Mouse (Mus musculus) Patski (cell line): ENCODE data around the gene Tbc1d25. TPM values are rescaled to one million over a fixed set of nuclear protein-coding genes. Genes with fewer than 3 reads are reported as not detected.
A peak's percentile ranks its signal among the peaks of the same experiment; 100 is the strongest.

Experiments
- ATAC-seq: fragments of 100-300 bp; one replicate; pipeline ENCODE4 v1.8.0; 2021
- CTCF ChIA-PET: fragments of 350-600 bp; sonication (Branson Sonifier 250); formaldehyde crosslinking; loops from one replicate; lab custom pipeline; 2022; ENCODE audit warnings: inconsistent platforms; lab: Charles Lee
- POLR2A ChIA-PET: fragments of 350-600 bp; sonication (Branson Sonifier 250); formaldehyde crosslinking; loops from one replicate; lab custom pipeline; 2022; ENCODE audit warnings: antibody characterized with exemption, inconsistent platforms; lab: Charles Lee
- DNase-seq: peaks from one replicate; pipeline ENCODE4 v3.0.0-alpha.2; 2011; ENCODE audit warnings: low read depth, low spot score
- H3K27me3 ChIP-seq: fragments of 371-371 bp; one replicate; pipeline ENCODE4 v1.5.1; 2021
- CTCF ChIP-seq: fragments of 100-300 bp; IDR thresholded peaks from one replicate; pipeline ENCODE4 v1.5.1; 2021
- in situ Hi-C: fragments of 300-500 bp; cut with MboI; formaldehyde crosslinking; loops from 3 replicates; pipeline ENCODE4 v1.11.1; 2018; ENCODE audit warnings: low pct_unique_long_range_greater_than_20kb, mixed read lengths
- polyA plus RNA-seq: library from polyadenylated mRNA; unstranded; gene quantifications from one replicate; pipeline ENCODE4 v1.2.3, GENCODE M21; 2021

The Tbc1d25 gene
- polyA plus RNA-seq, 1 experiment from 2014 or later = 15.5 TPM

- ChIA-PET POLR2A (no interaction called here), CTCF (no interaction called here)
- in situ Hi-C loops = no loop called here
- DNase-seq = no peak
- no peaks in the 10 kb centered on the region for H3K27me3 ChIP-seq
- ATAC-seq = no peak
- TF ChIP-seq CTCF = no peak
Measured at GRCm38 (mm10) chrX:8182871-8183540, 7.0 kb upstream of the Tbc1d25 start.

GRCm38 (mm10) chrX:8179646-8180045 is 3.7 kb upstream of the Tbc1d25 start:
- peaks cover 5% of the 10 kb centered on the region for H3K27me3 ChIP-seq
- CTCF ChIA-PET = interaction anchor here (1.3 kb wide), 1 partner anchor 75 kb away, joined by 4 read pairs; no protein-coding TSS in a partner anchor
- ATAC-seq (no peak), DNase-seq (no peak)
- in situ Hi-C loops = no loop called here
- POLR2A ChIA-PET = no interaction called here
- no peak for TF ChIP-seq CTCF

GRCm38 (mm10) chrX:8178871-8179270 is 2.9 kb upstream of the Tbc1d25 start:
- DNase-seq (no peak), ATAC-seq (no peak)
- H3K27me3 ChIP-seq = peaks cover 5% of the 10 kb centered on the region
- ChIA-PET CTCF (interaction anchor here (1.3 kb wide), 1 partner anchor 75 kb away, joined by 4 read pairs; no protein-coding TSS in a partner anchor), POLR2A (no interaction called here)
- TF ChIP-seq CTCF = no peak
- in situ Hi-C loops = no loop called here

GRCm38 (mm10) chrX:8175169-8175503 is 845 bp downstream of the Tbc1d25 start:
- ChIA-PET POLR2A (no interaction called here), CTCF (interaction anchor here (0.8 kb wide), 1 partner anchor 17 kb away, joined by 3 read pairs; no protein-coding TSS in a partner anchor)
- DNase-seq (no peak), ATAC-seq (no peak)
- no peak for TF ChIP-seq CTCF
- in situ Hi-C loops = no loop called here
- H3K27me3 ChIP-seq = peaks cover 5% of the 10 kb centered on the region

GRCm38 (mm10) chrX:8167716-8168647 is 8.0 kb downstream of the Tbc1d25 start:
- ChIA-PET POLR2A (no interaction called here), CTCF (no interaction called here)
- TF ChIP-seq CTCF = no peak
- H3K27me3 ChIP-seq = peaks cover 4% of the 10 kb centered on the region
- in situ Hi-C loops = no loop called here
- DNase-seq (no peak), ATAC-seq (no peak)

- in situ Hi-C loops = no loop called here
- ChIA-PET POLR2A (no interaction called here), CTCF (interaction anchor here (1.1 kb wide), 1 partner anchor 14 kb away, joined by 3 read pairs; no protein-coding TSS in a partner anchor)
- H3K27me3 ChIP-seq = peaks cover 4% of the 10 kb centered on the region
- DNase-seq = no peak
- no peak for ATAC-seq
- no peak for TF ChIP-seq CTCF
Measured at GRCm38 (mm10) chrX:8164471-8164870, 11.5 kb downstream of the Tbc1d25 start.

GRCm38 (mm10) chrX:8163076-8163475 is 12.9 kb downstream of the Tbc1d25 start:
- ChIA-PET CTCF (no interaction called here), POLR2A (no interaction called here)

GRCm38 (mm10) chrX:8145153-8145991 is 30.6 kb downstream of the Tbc1d25 start, which contains the start of gene Rbm3:
Gene Rbm3, minus strand, starts transcription at chrX:8145880.
- peaks cover 14% of the 10 kb centered on the region for H3K27me3 ChIP-seq
- DNase-seq (no peak), ATAC-seq (peak; percentile 87)
- TF ChIP-seq CTCF = no peak
- CTCF ChIA-PET = no interaction called here
- POLR2A ChIA-PET = interaction anchor here (0.6 to 0.8 kb wide), 2 partner anchors 110 to 1252 kb away, joined by 3 read pairs; no protein-coding TSS in a partner anchor
- in situ Hi-C loops = no loop called here

More at GRCm38 (mm10) chrX:8163076-8163475, 12.9 kb downstream of the Tbc1d25 start:
- ATAC-seq (no peak), DNase-seq (no peak)
- H3K27me3 ChIP-seq = no peaks in the 10 kb centered on the region
- in situ Hi-C loops = no loop called here
- TF ChIP-seq CTCF = no peak

- CTCF ChIA-PET = no interaction called here
- in situ Hi-C loops = no loop called here
- no peak for TF ChIP-seq CTCF
- H3K27me3 ChIP-seq = peaks cover 11% of the 10 kb centered on the region
- DNase-seq (no peak), ATAC-seq (no peak)
- POLR2A ChIA-PET = no interaction called here
Measured at GRCm38 (mm10) chrX:8143750-8144149, 32.2 kb downstream of the Tbc1d25 start.

GRCm38 (mm10) chrX:8142948-8143347 is 33.0 kb downstream of the Tbc1d25 start:
- no peak for ATAC-seq
- POLR2A ChIA-PET = no interaction called here
- in situ Hi-C loops = no loop called here

More at GRCm38 (mm10) chrX:8142948-8143347, 33.0 kb downstream of the Tbc1d25 start:
- CTCF ChIA-PET = no interaction called here
- TF ChIP-seq CTCF = no peak
- DNase-seq = no peak
- H3K27me3 ChIP-seq = peaks cover 15% of the 10 kb centered on the region
